Mouse (Mus musculus) limb, embryonic 14.5 days (tissue): Measurements from ENCODE around the gene Misp. TPM values are rescaled to one million over a fixed set of nuclear protein-coding genes. Genes with fewer than 3 reads are reported as not detected.

Experiments
- ATAC-seq: fragments of 200-750 bp; cut with Nextera tagmentation; 2 replicates; pipeline ENCODE4 v1.8.0; 2017; ENCODE audit warnings: low read depth, moderate number of reproducible peaks, moderate TSS enrichment; ENCODE audit not compliant: low FRiP score
- DNase-seq: peaks from one replicate; pipeline ENCODE4 v3.0.0-alpha.2; 2015; ENCODE audit warnings: low spot score
- H3K27ac ChIP-seq: fragments of 300-500 bp; sonication (generic); replicated peaks from 2 replicates; pipeline ENCODE4 v1.5.1; 2014; ENCODE audit warnings: low read depth, mild to moderate bottlenecking, low read length, moderate library complexity, mixed read lengths
- H3K27me3 ChIP-seq: fragments of 300-500 bp; sonication (generic); 2 replicates; pipeline ENCODE4 v1.6.1; 2014; ENCODE audit warnings: low read length, mixed read lengths; ENCODE audit not compliant: control insufficient read depth, insufficient read depth
- H3K36me3 ChIP-seq: fragments of 300-500 bp; sonication (generic); 2 replicates; pipeline ENCODE4 v1.6.1; 2014; ENCODE audit warnings: mild to moderate bottlenecking, low read length, moderate library complexity, mixed read lengths; ENCODE audit not compliant: control insufficient read depth, insufficient read depth
- H3K4me1 ChIP-seq: fragments of 300-500 bp; sonication (generic); 2 replicates; pipeline ENCODE4 v1.6.1; 2014; ENCODE audit warnings: antibody characterized with exemption, low read length, mixed read lengths; ENCODE audit not compliant: control insufficient read depth, insufficient read depth
- H3K4me2 ChIP-seq: fragments of 300-500 bp; sonication (generic); replicated peaks from 2 replicates; pipeline ENCODE4 v1.6.1; 2014; ENCODE audit warnings: low read depth, mild to moderate bottlenecking, low read length, moderate library complexity; ENCODE audit not compliant: severe bottlenecking
- H3K4me3 ChIP-seq: fragments of 300-500 bp; sonication (generic); replicated peaks from 2 replicates; pipeline ENCODE4 v1.5.1; 2014; ENCODE audit warnings: low read length
- H3K9ac ChIP-seq: fragments of 300-500 bp; sonication (generic); 2 replicates; pipeline ENCODE4 v1.6.1; 2014; ENCODE audit warnings: mild to moderate bottlenecking, low read depth, low read length, moderate library complexity; ENCODE audit not compliant: severe bottlenecking
- H3K9me3 ChIP-seq: fragments of 300-500 bp; sonication (generic); 2 replicates; pipeline ENCODE4 v1.6.1; 2016; ENCODE audit warnings: low read length; ENCODE audit not compliant: control insufficient read depth
- POLR2A ChIP-seq: fragments of 200-500 bp; IDR thresholded peaks from 2 replicates; pipeline ENCODE4 v1.8.0; 2012; ENCODE audit warnings: inconsistent platforms, mild to moderate bottlenecking, moderate library complexity, borderline replicate concordance; ENCODE audit not compliant: insufficient read depth, insufficient read length; ENCODE audit errors: extremely low read depth
- WGBS: fragments of 180-500 bp; shearing (Covaris S2); extraction: QIAGEN DNeasy Blood & Tissue Kit; methylation state at CpG from one replicate; pipeline ENCODE4 v1.1.7; 2014; 5-methylcytosine and 5-hydroxymethylcytosine counted together
- polyA plus RNA-seq, 2 experiments: library from polyadenylated mRNA; depleted of rRNA in 1 of 2; stranded (reverse) in 1 of 2; unstranded in 1 of 2; fragments of >200 nt; fragmentation: Nextera tagmentation in 1 of 2; extraction: Ambion mirVana in 1 of 2; gene quantifications; 2 replicates each; pipeline versions ENCODE4 v1.2.1 to v1.2.3; 2012 to 2014

The Misp gene
- polyA plus RNA-seq, 2 experiments, result 0.41 to 0.54 TPM

- ATAC-seq, result no peak
- Histone ChIP-seq H3K4me1 (peaks cover 40% of the 10 kb centered on the region), H3K4me2 (peak overlapping the region; percentile 98), H3K9ac (peak overlapping the region; percentile 99), H3K27ac (no peak overlapping the region; the same call in 1 of the 2 replicates), H3K9me3 (no peaks in the 10 kb centered on the region), H3K4me3 (peak overlapping the region; percentile 99), H3K27me3 (no peaks in the 10 kb centered on the region), H3K36me3 (peaks cover 62% of the 10 kb centered on the region)
- TF ChIP-seq POLR2A, result no peak
- WGBS, result 42% methylated on average over 7 of the region's 7 CpGs
- DNase-seq, result no peak
Measured at GRCm38 (mm10) chr10:79856704-79857451, 36.1 kb downstream of the Misp start.

- Histone ChIP-seq H3K4me1 (peaks cover 34% of the 10 kb centered on the region), H3K4me2 (peak overlapping the region; percentile 98), H3K9ac (peak overlapping the region; percentile 99), H3K27me3 (no peaks in the 10 kb centered on the region), H3K36me3 (peaks cover 68% of the 10 kb centered on the region), H3K27ac (no peak overlapping the region; the same call in 1 of the 2 replicates), H3K4me3 (peak overlapping the region; percentile 99), H3K9me3 (no peaks in the 10 kb centered on the region)
- WGBS, result 22% methylated on average over 4 of the region's 4 CpGs
- ATAC-seq, result no peak
- TF ChIP-seq POLR2A, result no peak
- peak; percentile 60 for DNase-seq
Measured at GRCm38 (mm10) chr10:79857452-79857811, 36.6 kb downstream of the Misp start.

GRCm38 (mm10) chr10:79857894-79858293 lies 37.1 kb downstream of the Misp start:
- H3K27me3 ChIP-seq, result no peaks in the 10 kb centered on the region
- no peaks in the 10 kb centered on the region for H3K9me3 ChIP-seq
- 74% methylated on average over 2 of the region's 2 CpGs for WGBS
- peak overlapping the region; percentile 25; the same call in 1 of the 2 replicates for H3K9ac ChIP-seq
- H3K4me1 ChIP-seq, result peaks cover 29% of the 10 kb centered on the region
- H3K4me3 ChIP-seq, result peak overlapping the region; percentile 99
- TF ChIP-seq POLR2A, result no peak
- peaks cover 73% of the 10 kb centered on the region for H3K36me3 ChIP-seq
- peak overlapping the region; percentile 98 for H3K4me2 ChIP-seq
- ATAC-seq (no peak), DNase-seq (no peak)
- H3K27ac ChIP-seq, result no peak overlapping the region

- Histone ChIP-seq H3K4me2 (peak overlapping the region; percentile 98), H3K4me3 (peak overlapping the region; percentile 99), H3K27me3 (no peaks in the 10 kb centered on the region), H3K4me1 (peaks cover 27% of the 10 kb centered on the region), H3K9me3 (no peaks in the 10 kb centered on the region), H3K36me3 (peaks cover 79% of the 10 kb centered on the region), H3K9ac (no peak overlapping the region), H3K27ac (no peak overlapping the region)
- DNase-seq (peak; percentile 73), ATAC-seq (no peak)
- no peak for TF ChIP-seq POLR2A
- 44% methylated on average over 14 of the region's 17 CpGs for WGBS
Measured at GRCm38 (mm10) chr10:79858416-79859074, 37.8 kb downstream of the Misp start.

GRCm38 (mm10) chr10:79859116-79859515 lies 38.3 kb downstream of the Misp start:
- H3K4me1 ChIP-seq, result peaks cover 27% of the 10 kb centered on the region
- 80% methylated on average over 11 of the region's 11 CpGs for WGBS
- H3K4me2 ChIP-seq, result no peak overlapping the region; the same call in 1 of the 2 replicates
- ATAC-seq (no peak), DNase-seq (no peak)
- no peak overlapping the region for H3K27ac ChIP-seq
- no peaks in the 10 kb centered on the region for H3K9me3 ChIP-seq
- no peak overlapping the region for H3K9ac ChIP-seq
- H3K27me3 ChIP-seq, result no peaks in the 10 kb centered on the region
- peaks cover 85% of the 10 kb centered on the region for H3K36me3 ChIP-seq
- no peak for TF ChIP-seq POLR2A
- no peak overlapping the region for H3K4me3 ChIP-seq
